Mouse (Mus musculus) myocyte (in vitro differentiated cells): Measurements from ENCODE around the gene Capzb.

ENCODE experiments used
- CEBPB ChIP-seq: IDR thresholded peaks from 2 replicates; pipeline ENCODE4 v1.6.1; 2011; ENCODE audit warnings: mild to moderate bottlenecking, moderate library complexity; ENCODE audit not compliant: poor library complexity, insufficient read depth, severe bottlenecking
- E2F4 ChIP-seq: IDR thresholded peaks from one replicate; pipeline ENCODE4 v1.6.1; 2011; ENCODE audit warnings: mild to moderate bottlenecking, control low read depth, moderate library complexity; ENCODE audit not compliant: insufficient read depth
- MAX ChIP-seq: IDR thresholded peaks from one replicate; pipeline ENCODE4 v1.6.1; 2011; ENCODE audit warnings: low read depth, mild to moderate bottlenecking, control low read depth
- MYOD1 ChIP-seq, 3 experiments: IDR thresholded peaks; one replicate each; pipeline ENCODE4 v1.6.1; 2011; ENCODE audit warnings: control low read depth in 2 of 3, low read depth in 2 of 3, mild to moderate bottlenecking in 2 of 3, moderate library complexity in 1 of 3; ENCODE audit not compliant: insufficient read length in 2 of 3, control insufficient read depth in 1 of 3
- MYOG ChIP-seq, 3 experiments: IDR thresholded peaks; one replicate each; pipeline ENCODE4 v1.6.1; 2011; ENCODE audit warnings: control low read depth in 2 of 3, low read depth in 2 of 3, mild to moderate bottlenecking in 2 of 3; ENCODE audit not compliant: insufficient read length in 2 of 3, control insufficient read depth in 1 of 3, insufficient read depth in 1 of 3
- POLR2A ChIP-seq: IDR thresholded peaks from one replicate; pipeline ENCODE4 v1.6.1; 2011; ENCODE audit warnings: low read depth, mild to moderate bottlenecking, control low read depth, moderate library complexity; ENCODE audit not compliant: insufficient read length
- POLR2AphosphoS2 ChIP-seq: IDR thresholded peaks from one replicate; pipeline ENCODE4 v1.6.1; 2011; ENCODE audit warnings: low read depth, control low read depth; ENCODE audit not compliant: insufficient read length
- REST ChIP-seq: IDR thresholded peaks from one replicate; pipeline ENCODE4 v1.6.1; 2011; ENCODE audit warnings: mild to moderate bottlenecking, control low read depth, moderate library complexity; ENCODE audit not compliant: insufficient read depth, insufficient read length
- SRF ChIP-seq: IDR thresholded peaks from one replicate; pipeline ENCODE4 v1.6.1; 2011; ENCODE audit warnings: low read depth; ENCODE audit not compliant: control insufficient read depth, insufficient read length
- TCF12 ChIP-seq: IDR thresholded peaks from one replicate; pipeline ENCODE4 v1.6.1; 2011; ENCODE audit warnings: mild to moderate bottlenecking, control low read depth; ENCODE audit not compliant: poor library complexity, insufficient read depth, severe bottlenecking
- TCF3 ChIP-seq: IDR thresholded peaks from one replicate; pipeline ENCODE4 v1.6.1; 2011; ENCODE audit warnings: low read depth, control low read depth; ENCODE audit not compliant: insufficient read length
- USF1 ChIP-seq: IDR thresholded peaks from one replicate; pipeline ENCODE4 v1.6.1; 2011; ENCODE audit warnings: low read depth, mild to moderate bottlenecking, control low read depth, moderate library complexity

DNA sequence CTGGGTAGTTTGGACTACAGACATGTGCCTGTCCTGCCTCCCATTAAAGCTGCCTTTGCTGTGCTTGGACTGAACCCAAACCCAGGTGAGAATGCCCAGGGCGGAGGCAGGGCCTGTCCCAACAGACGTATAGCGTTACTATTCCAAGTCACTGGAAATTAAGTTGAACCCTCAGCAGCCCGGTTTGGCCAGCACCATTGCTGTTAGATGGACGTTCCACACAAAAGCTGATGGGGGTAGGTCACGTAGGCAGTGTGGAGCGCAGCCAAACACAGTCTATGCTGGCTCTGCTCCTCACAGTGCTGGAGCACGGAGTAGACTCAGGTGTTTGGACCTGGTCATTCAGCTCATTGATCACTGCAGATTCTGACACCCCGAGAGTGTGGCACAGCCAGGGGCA, 60.5 kb downstream of the Capzb start:
- TF ChIP-seq POLR2A (no peak), CEBPB (no peak), USF1 (no peak), REST (no peak), MYOD1 (IDR thresholded peaks at IDR 0.05; ENCODE audit: control insufficient read depth in 1 of 3, insufficient read length in 2 of 3, low read depth in 2 of 3) (no peak), MAX (no peak), E2F4 (no peak), POLR2AphosphoS2 (no peak), TCF12 (no peak), SRF (no peak), TCF3 (no peak), MYOG (IDR thresholded peaks at IDR 0.05; ENCODE audit: control insufficient read depth in 1 of 3, insufficient read depth in 1 of 3, insufficient read length in 2 of 3, low read depth in 2 of 3) (no peak)
